Mouse (Mus musculus) hindbrain, embryonic 10.5 days (tissue): ENCODE data around the gene Metrnl. TPM values are rescaled to one million over a fixed set of nuclear protein-coding genes. Genes with fewer than 3 reads are reported as not detected.

Experiments used
- DNase-seq: peaks from one replicate; pipeline ENCODE4 v3.0.0-alpha.2; 2017; ENCODE audit warnings: low spot score
- H3K27ac ChIP-seq: fragments of 300-500 bp; sonication (generic); 2 replicates; pipeline ENCODE4 v1.5.1; 2016; ENCODE audit warnings: mild to moderate bottlenecking, moderate library complexity
- H3K27me3 ChIP-seq: fragments of 300-500 bp; sonication (generic); 2 replicates; pipeline ENCODE4 v1.6.1; 2016; ENCODE audit warnings: mild to moderate bottlenecking; ENCODE audit not compliant: poor library complexity, insufficient read depth, severe bottlenecking
- H3K36me3 ChIP-seq: fragments of 300-500 bp; sonication (generic); 2 replicates; pipeline ENCODE4 v1.6.1; 2016; ENCODE audit warnings: mild to moderate bottlenecking, moderate library complexity
- H3K4me1 ChIP-seq: fragments of 300-500 bp; sonication (generic); replicated peaks from 2 replicates; pipeline ENCODE4 v1.6.1; 2016; ENCODE audit warnings: mild to moderate bottlenecking
- H3K4me3 ChIP-seq: fragments of 300-500 bp; sonication (generic); 2 replicates; pipeline ENCODE4 v1.5.1; 2016; ENCODE audit warnings: mild to moderate bottlenecking, moderate library complexity
- H3K9me3 ChIP-seq: fragments of 300-500 bp; sonication (generic); 2 replicates; pipeline ENCODE4 v1.6.1; 2016; ENCODE audit warnings: mild to moderate bottlenecking, moderate library complexity
- WGBS: fragments of 180-500 bp; shearing (Covaris S2); methylation state at CpG from one replicate; pipeline ENCODE4 v1.1.7; 2016; 5-methylcytosine and 5-hydroxymethylcytosine counted together
- polyA plus RNA-seq: library from polyadenylated mRNA; unstranded; fragments of >200 nt; fragmentation: Nextera tagmentation; extraction: Ambion mirVana; gene quantifications from 2 replicates; pipeline ENCODE4 v1.2.1, GENCODE M21; 2016

The Metrnl gene
- polyA plus RNA-seq, 1 experiment from 2014 or later: 33.2 TPM

DNA sequence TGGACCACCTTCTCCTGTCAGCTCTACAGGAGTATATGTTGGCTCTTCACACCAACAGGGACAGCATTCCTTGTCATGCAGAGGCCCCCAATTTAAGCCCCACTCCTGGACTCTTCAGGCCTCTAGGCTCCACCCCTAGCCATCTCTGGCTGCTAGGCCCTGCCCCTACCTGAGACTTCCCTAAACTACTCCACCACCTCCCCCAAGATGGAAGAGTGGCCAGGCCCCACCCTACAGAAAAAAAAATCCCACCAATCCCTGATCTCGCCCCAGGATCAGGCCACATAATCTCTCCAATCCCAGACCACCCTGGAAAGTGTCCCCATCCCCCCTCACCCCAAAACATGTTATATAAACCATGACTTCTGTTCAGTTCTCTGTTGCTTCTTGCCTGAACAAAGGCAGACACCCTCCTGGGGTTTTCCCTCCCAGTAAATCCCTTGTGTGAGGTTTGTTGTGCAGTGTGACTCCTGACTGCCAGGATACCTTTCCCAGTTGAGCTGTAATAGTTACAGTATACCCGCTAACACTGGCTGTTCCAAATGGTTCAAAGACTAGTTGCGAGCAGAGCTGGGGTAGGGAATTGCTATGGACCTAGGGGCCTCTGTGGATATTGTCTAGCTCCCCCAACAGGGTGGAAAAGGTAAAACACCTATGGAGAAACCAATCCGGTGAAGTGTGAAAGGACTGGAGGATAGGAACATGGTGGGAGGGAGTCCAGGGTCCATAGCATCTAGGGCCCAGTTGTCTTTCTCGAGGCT is 5.9 kb upstream of the Metrnl start:
- H3K9me3 ChIP-seq: no peaks in the 10 kb centered on the region
- no peak overlapping the region for H3K4me3 ChIP-seq
- no peaks in the 10 kb centered on the region for H3K36me3 ChIP-seq
- H3K4me1 ChIP-seq: no peaks in the 10 kb centered on the region
- H3K27me3 ChIP-seq: peaks cover 2% of the 10 kb centered on the region; the same call in 1 of the 2 replicates
- no peak for DNase-seq
- WGBS: 80% methylated on average over 5 of the region's 5 CpGs
- no peak overlapping the region for H3K27ac ChIP-seq

- 87% methylated on average over 4 of the region's 4 CpGs for WGBS
- H3K27ac ChIP-seq: no peak overlapping the region
These were observed 4.1 kb upstream of the Metrnl start for GRCm38 (mm10) chr11:121697271-121697670.

DNA sequence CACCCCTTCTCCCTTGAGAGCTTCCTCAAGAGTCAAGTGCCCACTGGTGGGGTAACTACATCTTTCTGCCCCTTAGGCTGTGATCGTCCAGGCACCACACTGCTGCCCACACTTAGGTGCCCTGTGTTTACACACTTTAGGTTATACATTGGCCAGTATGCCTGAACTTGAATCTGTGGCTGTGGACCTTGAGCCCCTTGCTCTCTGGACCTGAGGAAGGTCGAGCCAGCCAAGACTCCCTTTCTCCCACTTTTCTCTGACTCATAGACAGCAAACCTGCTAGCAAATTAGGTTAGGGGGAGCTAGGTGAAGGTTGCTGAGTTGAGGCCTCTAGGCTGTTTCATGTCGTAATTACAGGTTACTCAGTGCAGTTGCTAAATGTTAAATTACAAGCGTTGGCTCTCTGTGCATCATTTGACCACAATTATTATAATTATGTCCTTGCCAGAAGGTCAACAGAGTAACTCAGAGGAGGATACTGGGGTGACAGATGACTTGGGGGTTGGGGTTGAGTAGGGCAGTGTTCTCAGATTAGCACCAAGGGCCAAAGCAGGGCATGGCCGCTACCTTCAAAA is 2.9 kb upstream of the Metrnl start:
- 84% methylated on average over 5 of the region's 5 CpGs for WGBS
- DNase-seq: no peak
- Histone ChIP-seq H3K4me3 (no peak overlapping the region), H3K9me3 (no peaks in the 10 kb centered on the region), H3K36me3 (no peaks in the 10 kb centered on the region), H3K27me3 (peaks cover 32% of the 10 kb centered on the region), H3K4me1 (peaks cover 20% of the 10 kb centered on the region), H3K27ac (no peak overlapping the region)

More at GRCm38 (mm10) chr11:121697271-121697670, 4.1 kb upstream of the Metrnl start:
- Histone ChIP-seq H3K4me3 (no peak overlapping the region), H3K27me3 (peaks cover 20% of the 10 kb centered on the region), H3K36me3 (no peaks in the 10 kb centered on the region), H3K4me1 (peaks cover 8% of the 10 kb centered on the region), H3K9me3 (no peaks in the 10 kb centered on the region)
- no peak for DNase-seq

- under 1% methylated on average over 69 of the region's 69 CpGs for WGBS
- H3K4me1 ChIP-seq: peaks cover 25% of the 10 kb centered on the region
- peak overlapping the region; percentile 78 for H3K27ac ChIP-seq
- H3K36me3 ChIP-seq: no peaks in the 10 kb centered on the region
- H3K27me3 ChIP-seq: peaks cover 56% of the 10 kb centered on the region
- H3K4me3 ChIP-seq: peak overlapping the region; percentile 74
- DNase-seq: peak; percentile 82
- H3K9me3 ChIP-seq: no peaks in the 10 kb centered on the region
These were observed 959 bp downstream of the Metrnl start for GRCm38 (mm10) chr11:121702111-121702894.

GRCm38 (mm10) chr11:121702895-121703618 is 1.7 kb downstream of the Metrnl start:
- H3K9me3 ChIP-seq: no peaks in the 10 kb centered on the region
- peak overlapping the region; percentile 74 for H3K4me3 ChIP-seq
- H3K36me3 ChIP-seq: no peaks in the 10 kb centered on the region
- H3K4me1 ChIP-seq: peaks cover 25% of the 10 kb centered on the region
- peak overlapping the region; percentile 78 for H3K27ac ChIP-seq
- WGBS: 1% methylated on average over 40 of the region's 40 CpGs
- peaks cover 56% of the 10 kb centered on the region for H3K27me3 ChIP-seq
- peak; percentile 44 for DNase-seq

DNA sequence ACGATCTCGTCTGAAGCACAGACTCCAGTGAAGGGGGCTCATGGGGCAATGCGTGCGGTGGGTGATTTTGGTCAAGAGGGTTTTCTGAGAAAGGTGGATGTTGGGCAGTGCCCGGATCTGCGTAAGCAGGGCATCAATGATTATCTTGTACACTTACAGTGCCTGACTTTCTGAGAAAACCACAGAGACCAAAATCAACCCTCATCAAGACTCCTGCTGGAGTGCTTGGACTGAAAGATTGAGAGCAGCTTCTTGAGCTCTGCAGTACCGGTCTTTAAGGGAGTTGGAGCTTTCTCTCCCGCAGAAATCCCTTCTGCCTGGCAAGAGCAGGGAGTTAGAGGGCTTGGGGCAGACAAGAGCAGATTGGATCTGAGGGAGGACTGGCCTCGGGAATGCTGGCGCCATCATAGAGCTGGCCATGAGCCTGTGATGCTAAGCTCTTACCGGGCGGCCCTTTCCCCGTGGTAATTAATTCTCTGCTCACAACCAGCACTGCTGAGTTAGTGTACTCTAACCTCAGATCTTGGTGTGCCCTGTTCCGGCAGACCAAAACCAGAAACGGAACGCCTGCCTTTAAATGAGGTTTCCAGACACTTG is 2.4 kb downstream of the Metrnl start:
- Histone ChIP-seq H3K9me3 (no peaks in the 10 kb centered on the region), H3K36me3 (no peaks in the 10 kb centered on the region), H3K27ac (peak overlapping the region; percentile 78; the same call in 1 of the 2 replicates), H3K27me3 (peaks cover 56% of the 10 kb centered on the region), H3K4me3 (peak overlapping the region; percentile 74), H3K4me1 (peaks cover 25% of the 10 kb centered on the region)
- no peak for DNase-seq
- 17% methylated on average over 16 of the region's 16 CpGs for WGBS

- no peak for DNase-seq
- no peak overlapping the region for H3K27ac ChIP-seq
- WGBS: 41% methylated on average over 7 of the region's 7 CpGs
These were observed 5.2 kb downstream of the Metrnl start for GRCm38 (mm10) chr11:121706521-121707005.

DNA sequence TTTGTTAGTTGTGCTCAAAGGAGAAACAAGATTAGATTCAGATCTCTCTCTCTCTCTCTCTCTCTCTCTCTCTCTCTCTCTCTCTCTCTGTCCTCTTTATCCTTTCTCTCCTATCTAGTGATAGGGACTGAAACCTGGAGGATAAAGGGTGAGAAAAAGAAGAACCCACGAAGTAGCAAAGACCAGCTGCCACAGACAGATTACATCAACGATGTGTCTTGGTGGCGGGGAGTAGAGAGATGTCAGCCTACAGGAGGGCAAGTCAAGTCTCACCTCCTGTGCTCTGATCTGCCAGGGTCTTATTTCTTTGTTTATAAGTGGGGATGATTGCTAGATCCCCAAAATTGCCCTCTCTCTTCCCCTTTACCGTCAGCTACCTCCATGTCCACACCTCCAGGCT is 7.9 kb downstream of the Metrnl start:
- H3K9me3 ChIP-seq: no peaks in the 10 kb centered on the region
- H3K27me3 ChIP-seq: peaks cover 17% of the 10 kb centered on the region
- no peaks in the 10 kb centered on the region for H3K4me1 ChIP-seq
- WGBS: 81% methylated on average over 4 of the region's 4 CpGs
- no peaks in the 10 kb centered on the region for H3K36me3 ChIP-seq
- H3K27ac ChIP-seq: no peak overlapping the region
- H3K4me3 ChIP-seq: no peak overlapping the region
- DNase-seq: no peak

More at GRCm38 (mm10) chr11:121706521-121707005, 5.2 kb downstream of the Metrnl start:
- Histone ChIP-seq H3K27me3 (peaks cover 44% of the 10 kb centered on the region), H3K4me3 (no peak overlapping the region), H3K9me3 (no peaks in the 10 kb centered on the region), H3K4me1 (peaks cover 24% of the 10 kb centered on the region), H3K36me3 (no peaks in the 10 kb centered on the region)

- H3K27me3 ChIP-seq: peaks cover 7% of the 10 kb centered on the region; the same call in 1 of the 2 replicates
- H3K36me3 ChIP-seq: no peaks in the 10 kb centered on the region
- no peak overlapping the region for H3K27ac ChIP-seq
- H3K9me3 ChIP-seq: no peaks in the 10 kb centered on the region
- 92% methylated on average over 5 of the region's 5 CpGs for WGBS
- H3K4me1 ChIP-seq: no peaks in the 10 kb centered on the region
- DNase-seq: no peak
- no peak overlapping the region for H3K4me3 ChIP-seq
These were observed 8.9 kb downstream of the Metrnl start for GRCm38 (mm10) chr11:121710245-121710644.

- DNase-seq: no peak
These were observed 11.6 kb downstream of the Metrnl start for GRCm38 (mm10) chr11:121712987-121713386.

DNA sequence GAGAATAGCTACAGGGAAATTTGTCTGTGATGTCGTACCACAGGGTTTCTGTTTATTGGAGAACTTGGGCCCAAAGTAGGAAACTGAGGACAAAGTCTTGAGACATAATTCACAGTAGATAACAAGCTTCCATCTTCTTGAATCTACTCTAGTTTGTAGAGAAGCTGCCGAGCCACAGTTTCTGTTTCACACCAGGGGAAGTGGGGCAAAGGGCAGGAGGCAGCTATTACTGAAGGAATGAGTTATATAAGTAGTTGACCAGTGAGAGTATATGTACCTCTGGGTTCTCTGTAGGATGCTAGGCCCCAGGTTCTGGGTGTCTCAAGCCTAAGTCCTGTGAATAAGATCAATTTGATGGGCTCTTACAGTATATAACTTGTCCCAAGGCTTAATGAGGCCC is 12.2 kb downstream of the Metrnl start:
- Histone ChIP-seq H3K27me3 (no peaks in the 10 kb centered on the region), H3K9me3 (no peaks in the 10 kb centered on the region), H3K4me3 (no peak overlapping the region), H3K4me1 (no peaks in the 10 kb centered on the region), H3K36me3 (no peaks in the 10 kb centered on the region), H3K27ac (no peak overlapping the region)
- DNase-seq: no peak
- WGBS: 88% methylated on average over 2 of the region's 2 CpGs

More at GRCm38 (mm10) chr11:121712987-121713386, 11.6 kb downstream of the Metrnl start:
- Histone ChIP-seq H3K4me1 (no peaks in the 10 kb centered on the region), H3K27ac (no peak overlapping the region), H3K9me3 (no peaks in the 10 kb centered on the region), H3K36me3 (no peaks in the 10 kb centered on the region), H3K27me3 (no peaks in the 10 kb centered on the region), H3K4me3 (no peak overlapping the region)
- WGBS: 93% methylated on average over 6 of the region's 6 CpGs
